Mouse (Mus musculus): ENCODE data around the gene Ostf1. TPM values are rescaled to one million over a fixed set of nuclear protein-coding genes. Genes with fewer than 3 reads are reported as not detected.

Ostf1 gene
- total and polyA plus RNA-seq, 3 experiments = 110 to 175 (median 131) TPM

DNA sequence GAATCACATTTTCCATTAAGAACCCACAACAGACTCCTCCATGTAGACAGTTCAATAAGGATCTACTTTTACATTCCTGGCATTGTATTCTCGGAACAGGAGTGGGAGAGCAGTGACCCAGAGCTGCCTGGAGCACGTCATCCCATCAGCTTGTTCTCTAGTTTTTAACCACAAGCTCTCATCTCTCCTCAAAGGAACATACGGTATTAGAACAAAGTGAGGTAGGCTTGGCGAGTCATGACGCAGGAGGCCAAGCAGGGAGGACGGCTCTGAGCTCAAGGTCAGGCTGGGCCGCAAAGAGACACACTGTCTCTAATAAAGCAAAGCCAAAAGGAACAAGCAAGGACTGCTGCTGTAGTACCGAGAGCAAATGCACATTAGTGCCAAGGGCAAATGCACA is 32.6 kb downstream of the Ostf1 start:
- H3K36me3 ChIP-seq (replicated peaks in 1 of 2; ENCODE audit: control insufficient read depth in 1 of 2, insufficient read depth in 1 of 2, low read length in 1 of 2) = peaks cover 25 to 49% of the 10 kb centered on the region in 2 experiments
- dilution Hi-C loops (cut with MboI; ENCODE audit: extremely low pct_ligation_motif_present, extremely low pct_unique_long_range_greater_than_20kb, low sequenced_read_pairs) = no loop called here

DNA sequence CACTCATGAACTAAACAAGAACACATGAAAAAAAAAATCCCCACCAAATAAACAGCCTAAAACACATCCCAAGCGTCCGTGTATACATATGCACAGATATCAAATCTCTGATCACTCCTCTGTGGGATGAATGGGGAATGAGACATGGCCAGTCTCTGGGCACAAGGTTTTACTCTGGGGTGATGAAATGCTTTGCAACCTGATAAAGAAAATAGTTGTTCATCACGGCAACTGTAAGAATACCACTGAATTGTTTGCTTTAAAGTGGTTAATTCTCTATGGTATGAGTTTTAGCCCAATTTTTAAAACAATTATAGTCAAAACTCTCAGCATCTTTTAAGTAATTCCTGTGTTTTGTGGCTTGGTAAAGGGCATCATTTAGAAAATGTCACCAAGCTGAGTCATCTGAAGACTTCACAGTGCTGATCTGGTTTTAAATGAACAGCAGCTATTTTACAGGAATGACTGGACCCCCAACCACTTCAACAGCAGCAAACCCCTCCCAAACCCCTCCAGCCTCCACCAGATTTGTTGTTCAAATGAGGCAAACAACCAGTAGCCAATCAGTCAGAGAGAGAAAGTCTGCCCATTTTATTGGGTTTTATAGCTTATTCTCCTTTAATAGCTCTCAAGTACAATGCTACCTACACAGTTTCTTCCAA is 33.2 kb downstream of the Ostf1 start:
- peaks cover 20 to 69% of the 10 kb centered on the region in 2 experiments for H3K4me1 ChIP-seq (ENCODE audit: control insufficient read depth in 1 of 2, insufficient read depth in 2 of 2)
- peaks cover 27 to 50% of the 10 kb centered on the region in 2 experiments for H3K36me3 ChIP-seq (replicated peaks in 1 of 2; ENCODE audit: control insufficient read depth in 1 of 2, insufficient read depth in 1 of 2, low read length in 1 of 2)
- H3K27me3 ChIP-seq (replicated peaks) = no peaks in the 10 kb centered on the region
- peak overlapping the region; percentile 95 for H3K27ac ChIP-seq (ENCODE audit: insufficient read depth, low read depth)
- no peaks in the 10 kb centered on the region for H3K9me3 ChIP-seq (replicated peaks; ENCODE audit: low read length)
- dilution Hi-C loops (cut with MboI; ENCODE audit: extremely low pct_ligation_motif_present, extremely low pct_unique_long_range_greater_than_20kb, low sequenced_read_pairs) (no loop called here), in situ Hi-C loops (cut with MboI; ENCODE audit: low pct_ligation_motif_present, low pct_unique_long_range_greater_than_20kb, low sequenced_read_pairs) (loop anchor here (25.0 kb wide), 1 partner anchor 239 kb away; no protein-coding TSS in a partner anchor)
- peak; percentile 81 for DNase-seq (ENCODE audit: extremely low read depth)
- H3K9ac ChIP-seq (ENCODE audit: insufficient read depth, low read depth) = peak overlapping the region; percentile 83
- peaks cover 2% of the 10 kb centered on the region; the same call in 1 of the 2 replicates for H3K79me2 ChIP-seq (replicated peaks; ENCODE audit: control insufficient read depth, extremely low read depth, insufficient read depth, poor library complexity, severe bottlenecking)
- no peak overlapping the region for H3K4me3 ChIP-seq (replicated peaks in 1 of 3; ENCODE audit: low read depth in 2 of 3, low read length in 2 of 3, poor library complexity in 1 of 3)
- peak overlapping the region; percentile 88 for H3K4me2 ChIP-seq (ENCODE audit: insufficient read depth, low read depth, poor library complexity, severe bottlenecking)
- TF ChIP-seq MXI1 (IDR thresholded peaks at IDR 0.05; ENCODE audit: low read depth, low read length) (no peak; the same call in 1 of the 2 replicates), EP300 (IDR thresholded peaks at IDR 0.05; ENCODE audit: low read length) (peak; percentile 91), ZMIZ1 (IDR thresholded peaks at IDR 0.05; ENCODE audit: low read depth, low read length) (no peak), TCF12 (IDR thresholded peaks at IDR 0.05; ENCODE audit: low read depth, low read length) (0 out of 2 replicates have a peak, but pooled peaks have one; percentile 58), MAFK (IDR thresholded peaks at IDR 0.05; ENCODE audit: insufficient replicate concordance, low read length) (peak; percentile 62; the same call in 1 of the 2 replicates), RCOR1 (conservative IDR thresholded peaks at IDR 0.05; ENCODE audit: low read depth, low read length) (0 out of 2 replicates have a peak, but pooled peaks have one; percentile 31), JUN (IDR thresholded peaks at IDR 0.05; ENCODE audit: insufficient read depth, low read depth, low read length) (peak; percentile 82), KAT2A (IDR thresholded peaks at IDR 0.05; ENCODE audit: insufficient replicate concordance, low read length) (no peak), SMC3 (IDR thresholded peaks at IDR 0.05; ENCODE audit: low read depth, low read length) (no peak), SIN3A (IDR thresholded peaks at IDR 0.05; ENCODE audit: low read length) (0 out of 2 replicates have a peak, but pooled peaks have one; percentile 7), MYC (IDR thresholded peaks at IDR 0.05; ENCODE audit: low read depth, low read length) (no peak), ZKSCAN1 (IDR thresholded peaks at IDR 0.05; ENCODE audit: borderline replicate concordance, low read depth, low read length) (no peak), MAX (IDR thresholded peaks at IDR 0.05; ENCODE audit: low read length) (0 out of 2 replicates have a peak, but pooled peaks have one; percentile 10), HCFC1 (IDR thresholded peaks at IDR 0.05; ENCODE audit: low read depth, low read length) (no peak), RAD21 (IDR thresholded peaks at IDR 0.05; ENCODE audit: low read depth, low read length) (no peak)

More for the DNA sequence above, 32.6 kb downstream of the Ostf1 start:
- Histone ChIP-seq H3K9me3 (replicated peaks; ENCODE audit: low read length) (no peaks in the 10 kb centered on the region), H3K4me2 (ENCODE audit: insufficient read depth, low read depth, poor library complexity, severe bottlenecking) (peak overlapping the region; percentile 88; the same call in 1 of the 2 replicates), H3K27ac (ENCODE audit: insufficient read depth, low read depth) (peak overlapping the region; percentile 88), H3K79me2 (replicated peaks; ENCODE audit: control insufficient read depth, extremely low read depth, insufficient read depth, poor library complexity, severe bottlenecking) (peaks cover 2% of the 10 kb centered on the region; the same call in 1 of the 2 replicates), H3K27me3 (replicated peaks) (no peaks in the 10 kb centered on the region), H3K4me3 (replicated peaks in 1 of 3; ENCODE audit: low read depth in 2 of 3, low read length in 2 of 3, poor library complexity in 1 of 3) (no peak overlapping the region), H3K9ac (ENCODE audit: insufficient read depth, low read depth) (peak overlapping the region; percentile 83), H3K4me1 (ENCODE audit: control insufficient read depth in 1 of 2, insufficient read depth in 2 of 2) (peaks cover 20 to 69% of the 10 kb centered on the region in 2 experiments)
- in situ Hi-C loops (cut with MboI; ENCODE audit: low pct_ligation_motif_present, low pct_unique_long_range_greater_than_20kb, low sequenced_read_pairs) = loop anchor here (25.0 kb wide), 1 partner anchor 238 kb away; no protein-coding TSS in a partner anchor
- peak; percentile 66 for DNase-seq (ENCODE audit: extremely low read depth)
- TF ChIP-seq EP300 (IDR thresholded peaks at IDR 0.05; ENCODE audit: low read length) (no peak), SIN3A (IDR thresholded peaks at IDR 0.05; ENCODE audit: low read length) (no peak), CHD1 (IDR thresholded peaks at IDR 0.05; ENCODE audit: low read depth, low read length) (no peak), ZKSCAN1 (IDR thresholded peaks at IDR 0.05; ENCODE audit: borderline replicate concordance, low read depth, low read length) (no peak), ETS1 (conservative IDR thresholded peaks at IDR 0.05; ENCODE audit: low read depth, low read length) (peak; percentile 79), MAFK (IDR thresholded peaks at IDR 0.05; ENCODE audit: insufficient replicate concordance, low read length) (0 out of 2 replicates have a peak, but pooled peaks have one; percentile 24), MAX (IDR thresholded peaks at IDR 0.05; ENCODE audit: low read length) (no peak), MXI1 (IDR thresholded peaks at IDR 0.05; ENCODE audit: low read depth, low read length) (peak; percentile 40; the same call in 1 of the 2 replicates), E2F4 (IDR thresholded peaks at IDR 0.05; ENCODE audit: insufficient replicate concordance, low read depth, low read length) (no peak), NRF1 (IDR thresholded peaks at IDR 0.05; ENCODE audit: low read depth, low read length) (0 out of 2 replicates have a peak, but pooled peaks have one; percentile 4), ZC3H11A (IDR thresholded peaks at IDR 0.05; ENCODE audit: low read depth, low read length) (no peak), BHLHE40 (IDR thresholded peaks at IDR 0.05; ENCODE audit: low read depth, low read length) (no peak), IRF4 (IDR thresholded peaks at IDR 0.05; ENCODE audit: low read depth, low read length) (peak; percentile 53; the same call in 1 of the 2 replicates), MEF2A (IDR thresholded peaks at IDR 0.05; ENCODE audit: borderline replicate concordance, low read depth, low read length) (peak; percentile 41; the same call in 1 of the 2 replicates), SMC3 (IDR thresholded peaks at IDR 0.05; ENCODE audit: low read depth, low read length) (no peak), JUN (IDR thresholded peaks at IDR 0.05; ENCODE audit: insufficient read depth, low read depth, low read length) (peak; percentile 24; the same call in 1 of the 2 replicates), CHD2 (IDR thresholded peaks at IDR 0.05; ENCODE audit: low read length) (no peak), USF1 (IDR thresholded peaks at IDR 0.05; ENCODE audit: low read depth, low read length) (no peak), PAX5 (IDR thresholded peaks at IDR 0.05; ENCODE audit: low read length) (no peak), MYC (IDR thresholded peaks at IDR 0.05; ENCODE audit: low read depth, low read length) (no peak), ZMIZ1 (IDR thresholded peaks at IDR 0.05; ENCODE audit: low read depth, low read length) (no peak), RAD21 (IDR thresholded peaks at IDR 0.05; ENCODE audit: low read depth, low read length) (no peak), NELFE (IDR thresholded peaks at IDR 0.05; ENCODE audit: low read depth, low read length) (no peak), GABPA (IDR thresholded peaks at IDR 0.05; ENCODE audit: insufficient replicate concordance, low read depth, low read length) (peak; percentile 11; the same call in 1 of the 2 replicates), KAT2A (IDR thresholded peaks at IDR 0.05; ENCODE audit: insufficient replicate concordance, low read length) (no peak), MAZ (IDR thresholded peaks at IDR 0.05; ENCODE audit: low read depth, low read length) (no peak), TBP (conservative IDR thresholded peaks at IDR 0.05; ENCODE audit: low read depth, low read length) (no peak), ELF1 (IDR thresholded peaks at IDR 0.05; ENCODE audit: low read depth, low read length) (no peak), UBTF (IDR thresholded peaks at IDR 0.05; ENCODE audit: low read depth, low read length) (no peak), USF2 (conservative IDR thresholded peaks at IDR 0.05; ENCODE audit: low read depth, low read length) (no peak), CTCF (conservative IDR thresholded peaks at IDR 0.05 in 1 of 2, IDR thresholded peaks at IDR 0.05 in 1 of 2; ENCODE audit: low read depth in 2 of 2, low read length in 2 of 2) (no peak), TCF12 (IDR thresholded peaks at IDR 0.05; ENCODE audit: low read depth, low read length) (peak; percentile 41; the same call in 1 of the 2 replicates), POLR2A (IDR thresholded peaks at IDR 0.05; ENCODE audit: low read depth, low read length) (no peak), HCFC1 (IDR thresholded peaks at IDR 0.05; ENCODE audit: low read depth, low read length) (no peak), POLR2AphosphoS2 (IDR thresholded peaks at IDR 0.05; ENCODE audit: low read depth, low read length) (no peak), ZNF384 (IDR thresholded peaks at IDR 0.05; ENCODE audit: low read depth, low read length) (no peak), JUND (conservative IDR thresholded peaks at IDR 0.05; ENCODE audit: low read depth, low read length) (no peak; the same call in 1 of the 2 replicates), RCOR1 (conservative IDR thresholded peaks at IDR 0.05; ENCODE audit: low read depth, low read length) (no peak)

Data from CH12.LX (cell line).